Mouse (Mus musculus): ENCODE measurements around the gene Smap1. TPM values are rescaled to one million over a fixed set of nuclear protein-coding genes. Genes with fewer than 3 reads are reported as not detected.
A peak's percentile ranks its signal among the peaks of the same experiment; 100 is the strongest.

Gene Smap1
- total RNA-seq, 2 experiments from 2014 or later, result 32.2 to 89.9 TPM

DNA sequence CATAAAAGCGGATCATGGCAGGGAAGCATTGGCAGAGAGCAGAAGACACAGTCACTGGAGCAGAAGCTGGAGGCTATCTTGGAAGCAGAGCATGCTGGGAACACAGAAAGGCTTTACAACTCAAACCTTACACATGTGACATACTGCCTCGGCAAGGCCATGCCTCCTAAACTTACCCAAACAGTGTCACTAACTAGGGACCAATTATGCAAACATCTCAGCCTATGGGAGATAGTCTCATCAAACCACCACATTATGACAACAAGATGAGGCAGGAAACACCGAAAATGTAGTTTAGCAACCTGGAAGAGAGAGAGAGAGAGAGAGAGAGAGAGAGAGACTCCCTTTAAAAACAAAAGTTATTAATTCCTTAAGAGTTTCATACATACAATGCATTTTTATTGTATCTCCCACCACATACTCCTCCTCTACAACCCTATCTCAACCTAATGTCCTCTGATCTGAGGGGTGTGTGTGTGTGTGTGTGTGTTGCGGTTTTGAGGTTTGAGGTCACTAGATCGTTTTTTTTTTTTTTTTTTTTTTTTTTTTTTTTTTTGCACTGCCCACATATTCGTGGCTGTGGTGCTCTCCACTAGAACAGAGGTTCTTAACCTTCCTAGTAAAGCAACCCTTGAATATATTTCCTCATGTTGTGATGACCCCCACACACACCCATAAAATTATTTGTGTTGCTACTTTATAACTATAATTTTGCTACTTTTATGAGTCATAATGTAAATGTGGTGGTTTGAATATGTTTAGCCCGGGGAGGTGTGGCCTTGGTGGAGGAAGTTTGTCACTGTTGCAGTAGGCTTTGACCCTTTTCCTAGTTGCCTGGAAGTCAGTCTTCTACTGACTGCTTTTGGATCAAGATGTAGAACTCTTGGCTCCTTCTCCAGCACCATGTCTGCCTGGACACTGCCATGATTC lies 1.9 kb upstream of the Smap1 start:
- ATAC-seq (replicated peaks; ENCODE audit: poor library complexity, severe bottlenecking), result no peak

DNA sequence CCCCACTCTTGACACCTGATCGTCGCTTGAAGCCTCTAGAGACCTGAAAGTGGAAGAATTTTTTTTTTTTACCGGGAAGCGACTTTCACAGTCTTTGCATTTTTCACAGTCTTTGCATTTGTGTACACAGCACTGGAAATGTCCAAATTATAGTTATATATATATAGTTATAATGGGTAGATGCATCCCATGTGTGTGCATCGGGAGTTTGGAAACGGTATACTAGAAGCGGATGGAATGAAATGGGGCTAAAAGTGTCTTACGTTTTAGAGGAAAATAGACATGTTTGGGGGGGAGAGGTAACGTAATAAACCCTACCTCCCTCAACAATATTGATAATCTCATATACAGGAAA lies 390 bp upstream of the Smap1 start:
- ATAC-seq (replicated peaks; ENCODE audit: poor library complexity, severe bottlenecking), result no peak

DNA sequence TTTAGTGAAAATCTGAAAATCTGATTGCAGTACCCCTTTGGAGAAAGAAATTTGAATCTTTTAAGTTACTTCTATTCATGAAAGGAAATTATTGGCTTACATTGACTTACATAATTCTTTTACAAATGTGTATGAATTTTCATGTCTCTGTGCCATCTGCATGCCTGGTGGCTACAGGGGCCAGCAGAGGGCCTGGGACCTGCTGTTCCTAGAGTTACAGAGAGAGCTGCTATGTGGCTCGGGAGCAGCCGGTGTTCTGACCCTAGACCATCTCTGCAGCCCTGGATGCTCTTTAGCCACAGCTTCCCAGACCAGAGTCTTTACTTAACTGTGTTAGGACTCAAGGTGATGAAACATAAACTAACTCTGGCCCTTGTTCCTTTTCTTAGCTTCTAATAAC lies 1.8 kb downstream of the Smap1 start:
- peak; percentile 31 for ATAC-seq (replicated peaks; ENCODE audit: poor library complexity, severe bottlenecking)

DNA sequence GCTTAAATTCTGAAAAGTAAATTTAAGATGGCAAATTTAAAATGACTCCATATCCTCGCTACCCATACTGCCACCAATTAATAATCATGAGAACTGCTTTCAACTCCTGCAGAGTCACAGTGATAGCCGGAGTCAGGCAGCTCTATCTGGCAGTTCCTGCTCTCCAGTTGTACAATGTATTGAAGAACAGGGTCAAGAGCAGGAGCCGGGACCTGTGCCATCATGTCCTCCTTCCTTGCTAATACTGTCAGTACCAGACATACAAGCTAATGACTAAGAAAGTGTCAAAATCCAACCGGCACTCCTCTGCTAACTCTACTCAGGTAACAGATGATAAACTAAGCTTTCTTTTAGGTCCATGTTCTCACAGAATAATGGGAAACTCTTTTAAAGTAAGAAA lies 3.0 kb downstream of the Smap1 start:
- ATAC-seq (replicated peaks; ENCODE audit: poor library complexity, severe bottlenecking), result no peak

DNA sequence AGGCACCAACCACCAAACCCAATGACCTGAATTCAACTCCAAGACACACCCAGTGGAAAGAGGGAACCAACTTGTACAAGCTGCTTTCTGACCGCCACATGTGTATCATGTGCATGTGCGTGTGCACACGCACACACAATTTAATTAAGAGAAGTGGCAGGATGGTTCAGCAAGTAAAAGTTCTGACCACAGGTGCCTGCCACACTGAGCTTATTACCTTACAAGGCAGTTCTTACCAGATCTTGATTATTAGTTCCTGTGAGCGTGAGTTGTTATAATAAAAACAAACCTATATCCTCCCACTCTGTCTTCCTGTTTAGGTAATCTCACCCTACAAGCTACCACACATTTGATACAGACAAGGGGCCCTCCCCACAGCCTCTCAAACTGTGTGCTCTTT lies 6.6 kb downstream of the Smap1 start:
- peak; percentile 59 for ATAC-seq (replicated peaks; ENCODE audit: poor library complexity, severe bottlenecking)

DNA sequence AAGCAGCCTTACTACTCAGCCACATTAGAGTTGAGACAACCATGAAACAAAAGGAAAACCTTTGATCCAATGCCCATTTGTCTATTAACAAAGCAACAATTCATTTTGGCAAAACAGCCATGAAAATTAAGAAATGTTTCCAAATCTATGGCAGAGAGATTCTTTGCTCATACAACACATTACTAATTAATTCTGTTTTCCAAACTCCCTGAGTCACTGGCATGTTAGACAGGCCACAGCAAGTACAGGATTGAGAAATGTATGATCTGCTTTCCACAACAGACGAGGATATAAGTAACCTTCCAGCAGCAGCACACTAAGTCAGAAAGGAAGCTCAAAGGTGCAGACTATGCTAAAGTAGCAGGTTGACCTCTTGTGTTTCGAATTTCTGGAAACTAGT lies 9.1 kb downstream of the Smap1 start:
- ATAC-seq (replicated peaks; ENCODE audit: poor library complexity, severe bottlenecking), result no peak

DNA sequence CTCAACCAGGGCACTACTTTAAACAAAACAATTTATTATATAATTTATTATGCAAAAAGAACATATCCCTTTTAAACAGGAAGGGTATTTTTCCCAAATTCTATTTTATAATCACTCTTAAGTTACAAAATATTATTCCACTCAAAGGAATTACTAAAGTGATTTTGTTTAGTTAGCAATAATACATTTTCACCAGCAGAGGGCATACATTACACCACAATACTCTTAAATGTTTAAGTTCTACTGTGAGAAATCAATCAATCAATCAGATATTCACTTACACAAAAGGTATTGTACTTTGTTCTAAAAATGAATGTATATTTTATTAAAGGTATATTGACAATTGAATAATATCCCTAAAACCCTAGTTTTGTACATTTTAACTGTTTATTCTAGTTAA lies 16.0 kb downstream of the Smap1 start:
- ATAC-seq (replicated peaks; ENCODE audit: poor library complexity, severe bottlenecking), result no peak; the same call in 1 of the 2 replicates

DNA sequence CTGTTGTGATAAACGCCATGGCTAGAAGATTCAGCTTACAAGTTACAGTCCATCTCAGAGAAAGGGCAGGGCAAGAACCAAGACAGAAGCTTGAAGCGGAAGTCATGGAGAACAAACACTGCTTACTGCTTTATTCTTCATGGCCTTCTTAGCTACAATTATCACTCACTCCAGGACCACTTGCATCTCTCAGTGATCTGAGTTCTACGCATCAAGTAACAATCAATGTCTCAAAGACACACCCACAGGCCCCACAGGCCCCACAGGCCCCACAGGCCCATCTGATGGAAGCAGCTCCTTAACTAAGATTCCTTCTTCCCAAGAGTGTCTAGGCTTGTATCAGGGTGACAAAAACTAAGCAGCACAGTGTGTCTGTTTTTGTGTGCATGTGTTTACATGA lies 18.8 kb downstream of the Smap1 start:
- ATAC-seq (replicated peaks; ENCODE audit: poor library complexity, severe bottlenecking), result no peak

DNA sequence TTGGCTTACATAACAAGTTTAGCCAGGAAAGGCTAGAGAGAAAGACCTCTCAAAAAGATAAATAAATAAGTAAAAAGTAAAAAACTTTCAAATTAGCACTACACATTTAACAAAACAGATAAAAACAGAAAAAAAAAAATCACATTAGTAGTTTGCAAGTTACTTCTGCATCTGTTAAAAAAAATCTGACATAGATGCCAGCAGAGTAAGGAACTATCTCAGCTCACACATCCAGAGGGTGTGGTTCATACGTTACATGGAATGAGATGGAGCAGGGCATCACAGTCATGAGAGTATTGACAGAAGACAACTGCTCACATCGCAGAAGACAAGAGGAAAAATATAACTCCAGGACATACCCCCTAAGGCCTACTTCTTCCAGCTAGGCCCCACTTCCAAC lies 19.4 kb downstream of the Smap1 start:
- no peak for ATAC-seq (replicated peaks; ENCODE audit: poor library complexity, severe bottlenecking)

DNA sequence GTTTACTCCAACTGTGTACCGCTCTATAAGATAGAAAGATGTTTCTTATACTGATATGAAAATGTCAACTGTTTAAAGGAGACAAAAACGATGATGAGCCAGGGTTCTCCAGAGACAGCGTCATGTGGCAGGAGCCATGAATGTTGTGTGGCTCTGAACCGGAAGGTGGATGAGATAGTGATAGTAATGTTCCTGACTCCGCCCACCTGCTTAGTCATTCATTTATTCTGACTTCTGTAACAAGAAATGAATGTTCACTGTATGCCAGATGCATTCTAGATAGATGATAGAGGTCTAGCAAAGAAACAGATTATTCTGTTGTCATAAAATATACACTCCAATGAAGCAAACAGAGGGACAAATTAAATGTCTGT lies 22.5 kb downstream of the Smap1 start:
- ATAC-seq (replicated peaks; ENCODE audit: poor library complexity, severe bottlenecking), result no peak

DNA sequence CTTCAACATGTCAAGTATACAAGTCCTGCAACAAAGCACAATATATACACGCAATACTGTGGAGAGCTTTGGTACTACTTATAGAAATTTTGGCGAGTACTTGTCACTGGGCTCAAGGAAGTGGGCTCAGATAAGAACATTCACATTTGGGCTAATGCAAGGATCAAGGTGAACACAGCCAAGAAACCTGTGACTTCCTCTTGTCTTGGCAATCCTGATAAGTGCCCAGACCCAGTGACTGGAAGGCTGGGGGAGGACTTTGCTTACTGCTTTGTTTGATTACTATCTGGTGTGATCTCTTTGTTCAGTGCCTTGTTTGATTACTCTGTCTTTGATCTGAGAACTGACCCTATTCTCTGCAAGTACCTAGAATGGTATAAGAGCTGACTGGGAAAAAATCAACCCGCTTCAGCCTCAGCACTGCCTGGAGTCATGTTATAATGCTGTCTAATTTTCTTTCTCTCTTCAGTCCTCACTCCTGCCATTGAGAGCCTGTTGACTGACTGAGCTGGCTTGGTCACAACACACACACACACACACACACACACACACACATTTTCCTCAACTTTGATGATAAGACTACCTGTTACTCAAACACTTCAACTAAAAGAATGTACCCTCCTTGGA lies 23.0 kb downstream of the Smap1 start:
- no peak for ATAC-seq (replicated peaks; ENCODE audit: poor library complexity, severe bottlenecking)

DNA sequence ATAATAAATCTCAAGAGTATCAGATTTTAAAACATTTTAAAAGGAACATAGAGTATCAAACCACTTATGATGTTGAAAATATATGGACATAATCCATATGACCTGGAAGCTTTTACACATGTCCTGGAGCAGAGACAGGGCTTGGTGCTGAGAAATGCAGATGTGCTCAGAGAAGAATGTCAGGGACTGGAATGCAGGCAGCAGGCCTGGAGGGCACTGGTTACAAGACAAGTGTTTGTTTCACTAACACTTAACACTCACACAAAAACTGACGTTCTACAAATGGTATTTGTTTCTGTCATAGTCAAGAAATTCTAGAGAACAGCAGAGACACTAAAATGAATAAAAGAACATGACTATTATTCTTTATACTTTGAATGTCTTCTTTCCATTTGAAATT lies 30.0 kb downstream of the Smap1 start:
- no peak for ATAC-seq (replicated peaks; ENCODE audit: poor library complexity, severe bottlenecking)

DNA sequence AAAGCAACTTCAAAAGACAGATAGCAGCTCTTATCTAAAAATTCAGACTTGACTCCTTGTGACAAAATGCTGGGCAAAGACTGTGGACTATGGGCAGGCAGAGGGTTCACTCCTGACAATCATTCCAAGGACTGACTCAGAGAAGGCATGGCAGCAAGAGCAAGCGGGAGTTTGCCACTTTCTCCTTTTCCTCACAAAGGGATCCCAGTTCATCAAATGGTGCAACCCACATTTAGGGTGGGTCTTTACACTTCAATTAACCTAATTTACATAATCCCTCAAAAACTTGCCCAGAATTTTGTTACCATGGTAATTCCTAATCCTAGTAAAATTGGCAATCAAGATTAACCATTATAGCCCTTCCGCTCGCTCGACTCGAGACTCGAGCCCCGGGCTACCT lies 37.2 kb downstream of the Smap1 start:
- ATAC-seq (replicated peaks; ENCODE audit: poor library complexity, severe bottlenecking), result no peak

DNA sequence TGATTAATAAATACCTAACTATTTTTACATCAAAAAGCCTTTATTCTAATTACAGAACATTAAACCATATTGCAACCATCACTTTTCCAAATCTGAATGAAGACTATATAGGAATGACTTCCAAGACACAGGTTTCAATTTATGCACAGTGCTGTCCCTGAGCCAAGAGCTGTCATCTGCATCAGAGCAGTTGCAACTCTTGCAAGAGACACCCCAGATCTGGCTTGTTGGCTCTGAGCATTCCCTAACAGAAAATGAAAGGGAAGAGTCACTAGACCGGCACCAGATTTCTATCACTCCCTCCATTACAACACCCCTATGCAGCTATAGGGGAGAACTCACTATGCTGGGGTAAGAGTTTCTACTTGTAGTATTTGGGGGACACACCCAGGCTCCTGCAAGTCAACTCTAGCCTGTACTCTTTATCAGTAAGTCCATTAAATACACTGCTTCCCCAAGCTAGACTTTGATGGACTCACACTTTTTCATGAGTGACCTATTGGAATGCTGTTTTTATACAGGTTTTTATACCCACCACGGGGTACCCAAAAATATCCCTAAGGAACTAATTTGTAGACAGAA lies 37.9 kb downstream of the Smap1 start:
- ATAC-seq (replicated peaks; ENCODE audit: poor library complexity, severe bottlenecking), result no peak

DNA sequence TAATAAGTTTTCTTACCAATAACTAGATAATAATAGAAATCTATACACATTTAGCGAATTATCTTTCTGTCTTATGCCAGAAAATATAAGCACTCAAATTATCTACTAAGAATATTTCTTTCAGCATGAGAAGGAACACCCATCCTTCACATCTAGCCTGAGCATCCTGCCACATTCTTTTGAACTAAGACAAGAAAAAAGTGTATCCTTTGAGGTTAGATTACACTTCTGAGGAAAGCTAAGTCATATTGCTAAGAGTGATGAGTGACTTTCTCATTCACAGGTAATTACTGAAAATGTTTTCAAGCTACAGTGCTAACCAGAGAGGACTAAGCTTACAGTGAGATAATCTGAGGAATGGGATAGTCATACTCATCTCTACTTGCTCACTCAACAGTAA lies 39.4 kb downstream of the Smap1 start:
- ATAC-seq (replicated peaks; ENCODE audit: poor library complexity, severe bottlenecking), result no peak

DNA sequence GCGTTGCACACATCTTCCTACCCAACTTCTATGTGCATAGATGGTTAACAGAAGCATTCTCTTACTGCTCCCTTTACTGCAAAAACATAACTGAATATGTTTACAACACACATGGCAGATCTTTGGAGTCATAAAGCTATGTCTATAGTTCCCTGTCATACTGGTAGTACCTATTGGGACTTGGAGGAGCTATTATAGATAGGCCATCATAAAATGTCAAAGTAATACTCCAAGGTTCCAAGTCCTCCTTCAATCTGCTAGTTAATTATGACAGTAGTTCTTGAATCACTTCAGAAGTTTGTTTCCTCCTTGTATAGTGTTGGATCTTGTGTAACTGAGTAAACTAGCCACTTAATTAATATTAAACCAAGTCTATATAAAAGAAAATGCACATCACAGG lies 49.9 kb downstream of the Smap1 start:
- ATAC-seq (replicated peaks; ENCODE audit: poor library complexity, severe bottlenecking), result no peak

DNA sequence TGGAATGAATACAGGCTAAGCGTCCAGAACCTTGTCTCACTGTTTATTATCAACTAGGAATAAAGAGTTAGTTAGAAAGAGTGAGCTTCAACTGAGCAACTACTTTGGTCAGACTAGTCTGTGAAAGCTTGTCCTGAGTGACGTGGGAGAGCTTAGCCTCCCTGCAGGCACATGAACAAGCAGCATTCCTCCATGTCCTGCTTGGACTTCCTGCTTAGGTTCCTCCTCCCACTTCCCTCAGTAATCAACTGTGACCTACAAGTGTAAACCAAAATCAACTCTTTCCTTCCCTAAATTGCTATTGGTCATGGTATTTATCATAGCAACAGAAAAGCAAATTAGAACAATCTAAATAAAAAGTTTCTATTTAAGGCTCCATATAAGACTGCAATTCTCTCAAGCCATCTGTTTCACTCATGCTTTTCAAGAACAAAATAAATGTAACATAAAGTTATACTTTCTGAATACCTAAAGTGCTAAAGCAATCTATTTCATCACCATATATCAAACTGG lies 54.7 kb downstream of the Smap1 start:
- no peak; the same call in 1 of the 2 replicates for ATAC-seq (replicated peaks; ENCODE audit: poor library complexity, severe bottlenecking)

DNA sequence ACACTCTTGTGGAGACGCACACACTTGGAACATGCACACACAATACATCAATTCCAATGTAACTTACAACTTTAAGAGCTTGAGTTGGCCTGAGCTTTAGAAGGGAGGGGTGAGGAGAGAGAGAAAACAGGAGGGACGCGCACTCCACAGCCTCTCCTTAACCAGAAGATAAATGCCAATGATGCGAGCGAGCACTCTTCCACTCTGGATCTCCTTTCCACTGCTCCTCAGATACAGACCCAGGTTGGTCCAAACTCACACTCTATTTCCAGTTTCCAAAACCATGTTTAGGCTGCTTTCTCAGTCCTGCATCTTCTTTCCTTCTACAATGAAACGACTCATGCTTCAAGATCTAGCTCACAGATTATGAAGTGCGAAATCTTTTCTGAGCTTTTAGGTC lies 56.6 kb downstream of the Smap1 start:
- no peak for ATAC-seq (replicated peaks; ENCODE audit: poor library complexity, severe bottlenecking)

DNA sequence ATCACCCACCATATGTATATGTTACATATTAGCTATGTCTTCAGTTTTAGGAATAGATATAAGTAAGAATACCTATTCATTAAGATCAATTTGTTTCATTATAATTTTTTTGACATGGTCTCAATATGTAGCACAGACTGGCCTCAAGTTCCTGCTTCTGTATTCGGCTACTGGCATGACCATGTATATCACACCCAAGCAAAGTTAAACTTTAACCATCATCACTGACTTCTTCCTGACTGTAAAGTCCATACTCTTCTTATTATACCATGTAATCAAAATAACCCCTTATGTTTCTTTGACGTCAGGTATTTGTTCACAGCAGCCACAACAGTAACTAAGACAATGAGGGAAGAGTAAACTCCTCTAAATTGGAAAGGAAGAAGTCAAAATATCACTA lies 61.2 kb downstream of the Smap1 start:
- no peak for ATAC-seq (replicated peaks; ENCODE audit: poor library complexity, severe bottlenecking)

DNA sequence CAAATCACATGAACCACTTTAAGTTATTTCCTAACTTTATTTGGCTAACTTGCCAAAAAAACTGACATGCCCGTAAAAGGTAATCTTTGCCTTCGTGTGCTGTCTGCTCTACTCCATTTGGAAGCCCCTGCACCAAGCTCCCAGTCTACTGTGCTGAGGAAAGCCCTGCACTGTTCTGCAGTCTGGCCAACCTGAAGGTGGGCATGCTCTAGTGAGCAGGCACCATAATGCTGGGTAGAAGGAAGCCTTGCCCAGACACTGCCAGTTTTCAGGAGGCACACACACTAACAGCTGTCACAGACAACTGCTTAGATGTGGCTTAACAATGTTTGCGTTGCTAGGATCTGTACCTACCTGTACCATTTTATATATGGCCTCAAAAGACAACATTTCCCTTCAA lies 66.5 kb downstream of the Smap1 start:
- no peak for ATAC-seq (replicated peaks; ENCODE audit: poor library complexity, severe bottlenecking)

DNA sequence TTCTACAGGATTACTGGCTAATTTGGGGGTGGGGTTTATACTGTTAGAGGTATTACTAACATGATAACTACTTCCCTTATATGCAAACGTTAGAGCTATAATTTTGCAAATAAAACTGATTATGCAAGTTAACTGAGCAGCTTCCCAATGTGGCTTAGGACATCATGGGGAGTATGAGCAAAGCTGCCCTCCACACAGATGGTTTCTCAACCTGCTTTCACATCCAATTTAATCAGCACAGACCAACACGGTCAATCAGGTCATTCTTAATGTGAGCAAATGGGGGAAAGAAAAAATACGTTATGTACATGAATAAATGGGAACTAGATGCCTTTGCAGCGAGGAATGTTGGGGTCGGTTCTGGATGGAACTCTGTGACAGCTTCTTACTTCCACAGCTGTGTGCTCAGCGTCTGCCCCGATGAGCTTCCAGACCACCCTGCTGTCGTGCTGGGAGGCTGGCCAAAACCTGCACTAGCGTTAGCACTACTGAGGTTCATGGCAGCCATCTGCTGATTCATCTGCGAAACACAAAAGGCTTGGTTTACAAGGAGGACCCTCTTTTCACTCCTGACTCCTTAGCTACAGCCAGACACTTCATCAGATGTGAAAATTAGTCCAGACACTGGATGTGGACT lies 76.0 kb downstream of the Smap1 start:
- no peak for ATAC-seq (replicated peaks; ENCODE audit: poor library complexity, severe bottlenecking)

All from granulocyte monocyte progenitor cell, adult 5-6 weeks (primary cell).